Mouse (Mus musculus) forebrain, embryonic 15.5 days (tissue): ENCODE measurements around the gene Olfr373. TPM values are rescaled to one million over a fixed set of nuclear protein-coding genes. Genes with fewer than 3 reads are reported as not detected.

Experiments used
- ATAC-seq: fragments of 200-750 bp; cut with Nextera tagmentation; replicated peaks from 2 replicates; pipeline ENCODE4 v1.8.0; 2017; ENCODE audit warnings: mild to moderate bottlenecking, moderate TSS enrichment, moderate library complexity
- H3K27ac ChIP-seq: fragments of 300-500 bp; sonication (generic); replicated peaks from 2 replicates; pipeline ENCODE4 v1.5.1; 2015; ENCODE audit warnings: mild to moderate bottlenecking, inconsistent platforms
- H3K27me3 ChIP-seq: fragments of 300-500 bp; sonication (generic); 2 replicates; pipeline ENCODE4 v1.6.1; 2015; ENCODE audit warnings: inconsistent platforms
- H3K36me3 ChIP-seq: fragments of 300-500 bp; sonication (generic); 2 replicates; pipeline ENCODE4 v1.6.1; 2015; ENCODE audit warnings: mild to moderate bottlenecking, inconsistent platforms
- H3K4me1 ChIP-seq: fragments of 300-500 bp; sonication (generic); 2 replicates; pipeline ENCODE4 v1.6.1; 2015; ENCODE audit warnings: inconsistent platforms
- H3K4me2 ChIP-seq: fragments of 300-500 bp; sonication (generic); replicated peaks from 2 replicates; pipeline ENCODE4 v1.6.1; 2015; ENCODE audit warnings: mild to moderate bottlenecking, inconsistent platforms
- H3K4me3 ChIP-seq: fragments of 300-500 bp; sonication (generic); 2 replicates; pipeline ENCODE4 v1.5.1; 2015; ENCODE audit warnings: mild to moderate bottlenecking, inconsistent platforms
- H3K9ac ChIP-seq: fragments of 300-500 bp; sonication (generic); replicated peaks from 2 replicates; pipeline ENCODE4 v1.6.1; 2015; ENCODE audit warnings: mild to moderate bottlenecking, inconsistent platforms
- H3K9me3 ChIP-seq: fragments of 300-500 bp; sonication (generic); 2 replicates; pipeline ENCODE4 v1.6.1; 2016; ENCODE audit warnings: inconsistent platforms
- WGBS: fragments of 180-500 bp; shearing (Covaris S2); methylation state at CpG from one replicate; pipeline ENCODE4 v1.1.7; 2015; ENCODE audit warnings: mixed read lengths; 5-methylcytosine and 5-hydroxymethylcytosine counted together
- polyA plus RNA-seq: library from polyadenylated mRNA; unstranded; fragments of >200 nt; fragmentation: Nextera tagmentation; extraction: Ambion mirVana; gene quantifications from 2 replicates; pipeline ENCODE4 v1.2.1, GENCODE M21; 2015

Gene Olfr373
- polyA plus RNA-seq, 1 experiment from 2014 or later, result not detected

- H3K4me1 ChIP-seq, result peaks cover 25% of the 10 kb centered on the region
- H3K36me3 ChIP-seq, result peaks cover 18% of the 10 kb centered on the region
- H3K27me3 ChIP-seq, result no peaks in the 10 kb centered on the region
- H3K9me3 ChIP-seq, result no peaks in the 10 kb centered on the region
- peak overlapping the region; percentile 82 for H3K27ac ChIP-seq
- H3K4me2 ChIP-seq, result peak overlapping the region; percentile 90
- peak; percentile 80 for ATAC-seq
- peak overlapping the region; percentile 87 for H3K9ac ChIP-seq
- H3K4me3 ChIP-seq, result peak overlapping the region; percentile 82
- WGBS, result 0% methylated on average over 59 of the region's 62 CpGs
Observed at GRCm38 (mm10) chr8:72135446-72136301, 52.7 kb downstream of the Olfr373 start.

DNA sequence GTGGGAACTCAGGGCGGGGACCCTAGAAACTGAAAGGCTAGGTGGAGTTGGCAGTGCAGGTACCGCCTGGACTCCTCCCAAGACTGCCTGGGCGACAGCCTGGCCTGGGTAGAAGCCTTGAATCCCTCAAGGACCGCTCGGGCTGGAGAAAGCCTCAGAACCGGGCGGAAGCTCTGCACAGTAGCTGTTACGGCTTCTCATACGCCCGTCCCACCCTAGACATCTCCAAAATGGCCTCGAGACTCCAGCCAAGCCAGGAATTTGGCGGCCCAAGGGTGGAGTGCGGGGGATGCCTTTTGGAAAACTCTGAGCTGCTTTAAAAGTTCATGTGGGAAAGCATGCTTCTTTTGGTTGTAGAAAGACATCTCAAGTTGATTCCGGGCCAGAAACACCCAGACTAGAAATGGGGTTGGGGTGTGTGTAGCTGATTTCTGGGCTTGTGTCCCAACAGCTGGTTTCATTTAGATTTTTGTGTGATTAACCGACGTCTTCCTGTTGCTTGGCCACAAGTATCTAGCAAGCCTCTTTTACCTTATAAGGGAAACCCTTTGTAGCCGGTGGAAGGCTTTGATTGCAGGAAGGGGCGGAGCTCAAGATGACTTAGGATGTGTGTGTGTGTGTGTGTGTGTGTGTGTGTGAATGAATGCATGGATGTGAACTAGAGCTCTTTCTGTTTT lies 53.5 kb downstream of the Olfr373 start:
- H3K4me3 ChIP-seq, result peak overlapping the region; percentile 82
- peak overlapping the region; percentile 82 for H3K27ac ChIP-seq
- H3K27me3 ChIP-seq, result no peaks in the 10 kb centered on the region
- H3K4me2 ChIP-seq, result peak overlapping the region; percentile 90
- under 1% methylated on average over 18 of the region's 18 CpGs for WGBS
- peaks cover 24% of the 10 kb centered on the region for H3K36me3 ChIP-seq
- peak overlapping the region; percentile 87 for H3K9ac ChIP-seq
- H3K4me1 ChIP-seq, result peaks cover 25% of the 10 kb centered on the region
- H3K9me3 ChIP-seq, result no peaks in the 10 kb centered on the region
- peak; percentile 31 for ATAC-seq

DNA sequence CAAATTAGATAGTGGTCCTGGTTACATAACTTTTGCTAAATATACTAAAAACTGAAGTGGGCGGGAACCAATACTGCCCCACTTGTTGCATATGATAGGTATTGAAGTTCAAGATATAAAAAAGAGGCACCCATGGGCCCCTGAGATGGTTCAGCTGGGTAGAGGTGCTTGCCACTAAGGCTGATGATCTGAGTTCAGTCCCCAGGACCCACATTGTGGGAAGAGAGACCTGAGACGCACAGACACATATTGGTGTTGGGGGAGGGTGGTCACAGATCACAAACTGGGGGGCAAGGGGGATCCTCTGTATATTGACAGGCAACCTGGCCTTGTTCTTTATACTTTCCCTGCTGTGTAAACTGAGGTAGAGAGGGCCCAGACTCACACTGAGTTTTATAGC lies 54.5 kb downstream of the Olfr373 start:
- 0 out of 2 replicates have a peak overlapping the region, but pooled peaks have one; percentile 3 for H3K4me2 ChIP-seq
- no peaks in the 10 kb centered on the region for H3K9me3 ChIP-seq

DNA sequence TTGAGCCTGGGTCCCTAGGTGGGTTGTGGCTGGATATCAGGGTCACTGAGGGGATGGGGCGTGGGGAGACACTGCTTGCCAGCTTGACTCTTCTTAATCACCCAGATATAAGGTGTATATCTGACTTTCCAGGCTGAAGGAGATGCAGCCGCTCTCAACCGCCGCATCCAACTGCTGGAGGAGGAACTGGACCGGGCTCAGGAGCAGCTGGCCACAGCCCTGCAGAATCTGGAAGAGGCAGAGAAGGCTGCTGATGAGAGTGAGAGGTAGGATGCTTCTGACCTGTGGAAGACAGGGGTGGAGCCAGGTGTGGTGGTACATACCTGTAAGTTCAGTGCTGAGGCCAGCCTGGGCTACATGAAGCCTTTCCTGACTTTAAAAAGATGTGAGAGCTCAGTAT lies 55.5 kb downstream of the Olfr373 start:
- H3K27ac ChIP-seq, result no peak overlapping the region
- WGBS, result 93% methylated on average over 5 of the region's 5 CpGs

More for the DNA sequence above, 54.5 kb downstream of the Olfr373 start:
- no peak for ATAC-seq
- 90% methylated on average over 2 of the region's 2 CpGs for WGBS
- H3K27ac ChIP-seq, result peak overlapping the region; percentile 82; the same call in 1 of the 2 replicates
- no peak overlapping the region for H3K9ac ChIP-seq
- no peak overlapping the region for H3K4me3 ChIP-seq
- H3K36me3 ChIP-seq, result peaks cover 34% of the 10 kb centered on the region
- peaks cover 25% of the 10 kb centered on the region for H3K4me1 ChIP-seq
- no peaks in the 10 kb centered on the region for H3K27me3 ChIP-seq

GRCm38 (mm10) chr8:72143256-72143824 lies 60.4 kb downstream of the Olfr373 start:
- no peak overlapping the region for H3K27ac ChIP-seq
- no peaks in the 10 kb centered on the region for H3K9me3 ChIP-seq
- ATAC-seq, result no peak
- H3K4me2 ChIP-seq, result no peak overlapping the region
- H3K9ac ChIP-seq, result no peak overlapping the region
- peaks cover 83% of the 10 kb centered on the region for H3K36me3 ChIP-seq
- no peak overlapping the region for H3K4me3 ChIP-seq
- WGBS, result 97% methylated on average over 13 of the region's 13 CpGs
- H3K27me3 ChIP-seq, result no peaks in the 10 kb centered on the region
- H3K4me1 ChIP-seq, result no peaks in the 10 kb centered on the region

More for the DNA sequence above, 55.5 kb downstream of the Olfr373 start:
- H3K4me2 ChIP-seq, result no peak overlapping the region
- H3K36me3 ChIP-seq, result peaks cover 45% of the 10 kb centered on the region
- no peak overlapping the region for H3K9ac ChIP-seq
- H3K4me3 ChIP-seq, result no peak overlapping the region
- no peaks in the 10 kb centered on the region for H3K9me3 ChIP-seq
- ATAC-seq, result no peak
- peaks cover 25% of the 10 kb centered on the region for H3K4me1 ChIP-seq
- no peaks in the 10 kb centered on the region for H3K27me3 ChIP-seq

DNA sequence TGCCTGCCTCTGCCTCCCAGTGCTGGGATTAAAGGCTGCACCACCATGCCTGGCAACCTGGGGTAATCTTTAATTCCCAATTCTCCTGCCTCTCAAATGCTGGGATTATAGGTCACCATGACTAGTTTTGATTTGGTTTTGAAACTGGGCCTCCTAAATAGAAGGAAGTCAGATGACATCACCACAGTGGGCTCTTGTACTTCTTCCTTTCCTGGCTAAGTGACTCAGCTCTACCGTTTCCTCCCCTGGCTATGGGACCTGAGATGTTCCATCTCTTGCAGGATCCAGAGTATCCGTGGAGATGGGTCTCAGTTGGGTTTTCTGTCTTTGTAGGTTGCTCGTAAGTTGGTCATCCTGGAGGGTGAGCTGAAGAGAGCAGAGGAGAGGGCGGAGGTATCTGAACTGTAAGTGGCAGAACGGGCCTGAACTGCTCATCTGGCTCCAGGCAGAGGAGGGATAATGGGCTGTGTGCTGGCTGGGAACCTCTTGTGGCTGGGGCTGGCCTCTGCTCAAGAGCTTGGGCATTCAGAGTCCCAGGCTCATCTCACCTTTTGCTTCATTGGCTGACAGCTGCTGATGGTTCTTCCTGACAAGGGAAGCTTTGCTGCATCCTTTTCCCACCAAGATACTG lies 61.5 kb downstream of the Olfr373 start:
- H3K36me3 ChIP-seq, result peaks cover 84% of the 10 kb centered on the region

DNA sequence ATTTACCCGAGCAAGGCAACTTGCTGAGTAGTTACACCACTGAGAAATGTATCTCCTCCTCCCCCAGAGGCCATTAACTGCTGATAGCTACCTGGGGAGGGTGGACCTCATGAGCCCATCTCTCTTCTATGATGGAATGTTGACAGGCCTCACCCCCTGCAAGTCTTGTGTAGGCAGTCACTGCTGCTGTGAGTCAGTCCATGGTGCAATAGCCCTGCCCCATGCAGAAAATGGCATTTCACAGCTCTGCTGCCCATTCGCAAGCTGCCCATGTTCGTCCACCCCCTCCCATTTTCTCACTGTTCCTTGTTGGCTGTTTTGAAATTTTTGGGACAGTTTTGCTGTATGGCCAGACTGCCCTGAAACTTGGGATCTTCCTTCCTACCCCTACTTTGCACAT lies 62.5 kb downstream of the Olfr373 start:
- Histone ChIP-seq H3K27me3 (no peaks in the 10 kb centered on the region), H3K4me2 (no peak overlapping the region), H3K4me1 (no peaks in the 10 kb centered on the region), H3K9ac (no peak overlapping the region), H3K4me3 (no peak overlapping the region), H3K36me3 (peaks cover 84% of the 10 kb centered on the region), H3K9me3 (no peaks in the 10 kb centered on the region), H3K27ac (no peak overlapping the region)
- WGBS, result 88% methylated on average over 3 of the region's 3 CpGs
- ATAC-seq, result no peak

More for the DNA sequence above, 61.5 kb downstream of the Olfr373 start:
- 89% methylated on average over 5 of the region's 5 CpGs for WGBS
- Histone ChIP-seq H3K4me1 (no peaks in the 10 kb centered on the region), H3K27ac (no peak overlapping the region), H3K4me3 (no peak overlapping the region), H3K9ac (no peak overlapping the region), H3K27me3 (no peaks in the 10 kb centered on the region), H3K4me2 (no peak overlapping the region), H3K9me3 (no peaks in the 10 kb centered on the region)
- no peak for ATAC-seq

DNA sequence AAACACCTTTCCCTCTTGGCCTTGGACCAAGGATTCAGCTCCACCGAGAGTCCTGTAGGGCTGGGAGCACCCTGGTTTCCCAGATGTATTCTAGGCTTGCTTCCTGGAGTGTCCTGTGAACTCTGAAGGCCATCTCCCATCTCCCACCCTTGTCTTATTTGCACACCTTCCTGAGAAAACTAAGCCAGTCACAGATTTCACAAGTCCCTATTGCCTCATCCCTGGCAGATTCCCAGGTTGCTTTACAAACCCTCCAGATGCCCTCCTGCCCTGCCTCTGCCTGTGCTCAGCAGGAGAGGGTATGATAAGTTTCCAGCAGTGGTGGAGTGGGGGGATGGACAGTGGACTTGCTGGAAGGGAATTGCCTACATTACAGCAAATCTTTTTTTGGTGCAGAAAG lies 63.1 kb downstream of the Olfr373 start:
- no peak for ATAC-seq
- H3K36me3 ChIP-seq, result peaks cover 81% of the 10 kb centered on the region
- H3K4me2 ChIP-seq, result no peak overlapping the region
- H3K9me3 ChIP-seq, result no peaks in the 10 kb centered on the region
- H3K27me3 ChIP-seq, result no peaks in the 10 kb centered on the region
- no peak overlapping the region for H3K4me3 ChIP-seq
- no peaks in the 10 kb centered on the region for H3K4me1 ChIP-seq
- no peak overlapping the region for H3K9ac ChIP-seq
- no peak overlapping the region for H3K27ac ChIP-seq
- WGBS, result 97% methylated on average over 1 of the region's 1 CpGs

- Histone ChIP-seq H3K27me3 (no peaks in the 10 kb centered on the region), H3K9ac (no peak overlapping the region), H3K4me1 (no peaks in the 10 kb centered on the region), H3K4me3 (no peak overlapping the region), H3K4me2 (no peak overlapping the region), H3K27ac (no peak overlapping the region), H3K9me3 (no peaks in the 10 kb centered on the region), H3K36me3 (peaks cover 81% of the 10 kb centered on the region)
- WGBS, result 95% methylated on average over 3 of the region's 3 CpGs
- no peak for ATAC-seq
Observed at GRCm38 (mm10) chr8:72146556-72146955, 63.6 kb downstream of the Olfr373 start.

GRCm38 (mm10) chr8:72147266-72147665 lies 64.3 kb downstream of the Olfr373 start:
- WGBS, result 91% methylated on average over 2 of the region's 2 CpGs
- no peaks in the 10 kb centered on the region for H3K9me3 ChIP-seq
- no peak for ATAC-seq
- no peaks in the 10 kb centered on the region for H3K27me3 ChIP-seq
- no peak overlapping the region for H3K27ac ChIP-seq
- no peak overlapping the region for H3K4me3 ChIP-seq
- no peak overlapping the region for H3K9ac ChIP-seq
- H3K4me1 ChIP-seq, result no peaks in the 10 kb centered on the region
- peaks cover 81% of the 10 kb centered on the region for H3K36me3 ChIP-seq
- no peak overlapping the region for H3K4me2 ChIP-seq

DNA sequence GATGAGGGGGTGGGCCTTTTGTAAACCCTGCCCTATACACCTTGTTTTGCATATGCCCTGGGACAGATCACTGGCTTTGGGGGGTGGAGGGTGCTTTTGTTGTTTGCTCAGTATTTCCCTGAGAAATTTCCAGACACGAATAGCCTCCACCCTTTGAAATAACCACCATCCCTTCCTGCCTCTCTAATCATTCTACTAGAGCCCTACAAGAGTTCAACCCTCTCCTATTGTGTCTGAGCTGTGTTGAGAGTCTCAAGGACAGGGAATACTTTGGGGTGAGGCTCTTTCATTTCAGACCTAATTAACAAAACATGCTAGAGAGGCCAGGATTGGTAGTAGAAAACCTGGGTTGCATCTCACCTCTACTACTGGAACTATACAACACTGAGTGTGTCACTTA lies 66.1 kb downstream of the Olfr373 start:
- WGBS, result 85% methylated on average over 1 of the region's 1 CpGs
- Histone ChIP-seq H3K4me2 (no peak overlapping the region), H3K36me3 (peaks cover 72% of the 10 kb centered on the region), H3K4me1 (no peaks in the 10 kb centered on the region), H3K9ac (no peak overlapping the region), H3K27ac (no peak overlapping the region), H3K27me3 (no peaks in the 10 kb centered on the region), H3K9me3 (no peaks in the 10 kb centered on the region), H3K4me3 (no peak overlapping the region)
- ATAC-seq, result no peak
